Mouse (Mus musculus) c-Kit-positive CD71-negative TER-119-negative erythroid progenitor cells, embryonic 14.5 days (primary cell): ENCODE data around the gene Olfr1161.
"Not testable (repeated sequence)": the region's sequence is repeated elsewhere in the genome, so short reads cannot be mapped to it uniquely, and the experiment has no call there.

Source experiments
- DNase-seq: peaks from one replicate; pipeline ENCODE4 v3.0.0-alpha.2; 2013; ENCODE audit warnings: low read depth

Olfr1161 gene

GRCm38 (mm10) chr2:88022474-88022873 lies at the start of gene Olfr1161:
Olfr1161 (plus strand) TSS chr2:88022774.
- not testable (repeated sequence) for DNase-seq

- DNase-seq = no peak
Measured at GRCm38 (mm10) chr2:87974563-87974962, 48.0 kb upstream of the Olfr1161 start, which contains the start of gene Olfr74. Olfr74 (minus strand) TSS chr2:87974663.

DNA sequence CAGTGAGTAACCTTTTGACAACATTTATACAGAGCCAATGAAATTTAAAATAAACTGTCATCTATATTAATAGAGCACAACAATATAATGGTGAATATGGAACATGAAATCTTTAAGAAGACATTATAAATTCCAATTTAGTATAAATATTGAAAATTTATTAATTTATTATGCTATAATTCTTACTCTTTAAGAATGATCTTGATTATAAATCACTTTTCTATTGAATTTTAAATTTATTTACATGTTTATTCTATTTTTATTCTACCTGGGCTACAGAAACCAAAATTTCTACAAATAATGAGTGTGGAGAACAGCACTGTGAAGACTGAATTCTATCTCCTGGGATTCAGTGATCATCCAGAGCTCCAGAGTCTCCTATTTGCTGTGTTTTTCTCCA lies 32.8 kb upstream of the Olfr1161 start, which contains the start of gene Olfr1158:
Gene Olfr1158, plus strand, starts transcription at position 301 of the 400 bp plus-strand sequence.
- no peak for DNase-seq

DNA sequence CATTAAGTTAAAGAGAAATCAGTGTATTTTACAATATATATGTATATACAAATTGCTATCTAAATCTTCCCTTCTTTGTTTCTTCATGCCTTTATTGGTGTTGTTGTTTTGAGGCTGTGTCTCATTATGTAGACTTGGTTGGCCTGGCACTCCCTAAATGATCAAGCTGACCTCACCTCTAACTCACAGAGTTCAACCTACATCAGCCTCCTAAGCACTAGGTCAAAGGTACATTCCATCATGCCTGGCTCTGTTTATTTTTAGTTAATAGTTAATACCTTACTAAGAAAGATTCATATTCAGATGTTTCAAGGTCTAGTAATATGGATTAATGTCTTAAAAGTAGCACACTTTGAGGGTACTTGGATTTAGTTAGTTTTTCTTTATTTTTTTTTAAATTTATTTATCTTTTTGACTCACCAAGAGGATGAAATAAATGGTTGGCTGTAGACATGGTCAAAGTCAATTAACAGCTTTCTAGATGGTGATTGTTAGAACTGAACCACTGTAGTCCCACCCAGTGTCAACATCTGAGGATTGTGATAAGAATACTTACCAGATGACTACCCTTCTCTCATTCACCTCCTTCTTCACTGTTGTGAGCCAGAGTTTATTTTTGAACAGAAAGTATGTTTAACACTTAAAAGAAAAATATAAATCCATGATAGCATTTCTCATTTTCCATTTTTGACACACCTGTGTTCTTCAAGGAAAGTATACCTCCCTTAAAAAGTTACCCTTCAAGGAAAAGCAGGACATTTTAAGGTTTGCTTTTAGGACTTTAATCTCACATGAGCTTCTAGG lies 14.9 kb upstream of the Olfr1161 start, which contains the start of gene Olfr1160:
Gene Olfr1160, minus strand, starts transcription at position 754 of the 804 bp plus-strand sequence.
- DNase-seq = no peak

GRCm38 (mm10) chr2:88037599-88037998 lies 15.0 kb downstream of the Olfr1161 start, which contains the start of gene Olfr73:
Olfr73 (minus strand) TSS chr2:88037699.
- no peak for DNase-seq

DNA sequence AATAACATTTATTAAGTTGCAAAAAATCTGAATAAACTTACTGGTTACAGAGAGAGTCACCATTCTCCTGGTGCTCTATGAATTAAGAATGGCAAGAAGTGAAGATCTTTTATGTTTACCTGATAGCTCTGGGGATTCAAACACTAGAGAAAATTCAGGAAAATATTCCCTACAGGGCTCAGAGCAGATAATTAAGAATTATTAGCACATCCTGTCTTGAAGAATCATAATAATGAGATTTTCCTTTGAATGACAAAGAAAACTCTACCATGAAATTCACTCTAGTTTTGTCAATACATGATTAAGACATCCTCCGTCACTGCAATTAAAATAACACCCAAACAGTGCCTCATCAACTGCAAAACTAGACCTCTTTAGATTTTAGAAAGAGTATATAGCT lies 28.5 kb downstream of the Olfr1161 start, which contains the start of gene Olfr1162:
Gene Olfr1162, minus strand, starts transcription at position 101 of the 400 bp plus-strand sequence.
- DNase-seq = no peak

- DNase-seq = no peak
Measured at GRCm38 (mm10) chr2:88063587-88063986, 41.0 kb downstream of the Olfr1161 start.

DNA sequence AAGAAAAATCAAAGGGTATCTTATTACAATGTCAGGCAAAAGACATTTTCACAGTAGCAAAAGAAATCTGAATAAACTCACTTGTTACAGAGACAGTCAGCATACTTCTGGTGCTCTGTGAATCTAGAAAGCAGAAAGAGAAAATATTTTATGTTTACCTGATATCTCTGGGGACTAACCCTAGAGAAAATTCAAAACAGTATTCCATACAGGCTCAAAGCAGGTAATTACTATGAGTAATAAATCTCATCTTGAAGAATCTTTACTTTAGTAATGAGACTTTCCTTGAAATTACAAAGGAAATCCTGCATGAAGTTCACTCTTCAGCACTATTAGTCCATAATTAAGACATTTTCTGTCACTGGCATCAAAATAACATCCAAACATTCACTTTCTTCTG lies 49.2 kb downstream of the Olfr1161 start, which contains the start of gene Olfr1163:
Gene Olfr1163, minus strand, starts transcription at position 101 of the 400 bp plus-strand sequence.
- no peak for DNase-seq
